Mouse (Mus musculus): Measurements from ENCODE around the gene Gab2. TPM values are rescaled to one million over a fixed set of nuclear protein-coding genes. Genes with fewer than 3 reads are reported as not detected.

Gab2 gene
- polyA plus RNA-seq, 1 experiment: 17.3 TPM

GRCm38 (mm10) chr7:97346111-97346821, 264.9 kb downstream of the Gab2 start:
- peak; percentile 12 for DNase-seq (ENCODE audit: low spot score)

GRCm38 (mm10) chr7:97346822-97347166, 265.4 kb downstream of the Gab2 start:
- DNase-seq (ENCODE audit: low spot score): peak; percentile 6

- peak; percentile 12 for DNase-seq (ENCODE audit: low spot score)
Measured at GRCm38 (mm10) chr7:97347464-97347863, 266.1 kb downstream of the Gab2 start.

GRCm38 (mm10) chr7:97348318-97348717, 266.9 kb downstream of the Gab2 start:
- peak; percentile 10 for DNase-seq (ENCODE audit: low spot score)

- DNase-seq (ENCODE audit: low spot score): no peak
Measured at GRCm38 (mm10) chr7:97348836-97349235, 267.4 kb downstream of the Gab2 start.

- DNase-seq (ENCODE audit: low spot score): peak; percentile 16
Measured at GRCm38 (mm10) chr7:97349438-97349837, 268.1 kb downstream of the Gab2 start.

GRCm38 (mm10) chr7:97350891-97351290, 269.5 kb downstream of the Gab2 start:
- peak; percentile 15 for DNase-seq (ENCODE audit: low spot score)

- peak; percentile 13 for DNase-seq (ENCODE audit: low spot score)
Measured at GRCm38 (mm10) chr7:97351792-97352513, 270.6 kb downstream of the Gab2 start.

- DNase-seq (ENCODE audit: low spot score): no peak
Measured at GRCm38 (mm10) chr7:97353356-97353755, 272.0 kb downstream of the Gab2 start.

- no peak for DNase-seq (ENCODE audit: low spot score)
Measured at GRCm38 (mm10) chr7:97355068-97355841, 273.9 kb downstream of the Gab2 start.

- no peak for DNase-seq (ENCODE audit: low spot score)
Measured at GRCm38 (mm10) chr7:97356253-97356652, 274.9 kb downstream of the Gab2 start.

GRCm38 (mm10) chr7:97356875-97357276, 275.5 kb downstream of the Gab2 start:
- no peak for DNase-seq (ENCODE audit: low spot score)

- no peak for DNase-seq (ENCODE audit: low spot score)
Measured at GRCm38 (mm10) chr7:97357840-97358239, 276.5 kb downstream of the Gab2 start.

GRCm38 (mm10) chr7:97358347-97358746, 277.0 kb downstream of the Gab2 start:
- DNase-seq (ENCODE audit: low spot score): no peak

Other genes starting within 250 kb of the Gab2 start
- 6.3 and 8.2 TPM in 2 replicates for gene Nars2, start 130.1 kb upstream of the Gab2 start, polyA plus RNA-seq (2012; rRNA removed)

Measured in urinary bladder, adult 2 months (tissue).